Mouse (Mus musculus) CD4-positive, CD25-positive, alpha-beta regulatory T cell, adult 4 months (primary cell): ENCODE measurements around the gene Efr3b. TPM values are rescaled to one million over a fixed set of nuclear protein-coding genes. Genes with fewer than 3 reads are reported as not detected.
A peak's percentile ranks its signal among the peaks of the same experiment; 100 is the strongest.

Experiments
- ATAC-seq: one replicate; pipeline ENCODE4 v1.8.0; 2017
- polyA plus RNA-seq, 2 experiments: library from polyadenylated mRNA; unstranded; fragments of 100-300 nt; shearing (Covaris generic); gene quantifications; one replicate each; pipeline ENCODE4 v1.2.1; 2017

Efr3b gene
- polyA plus RNA-seq, 2 experiments from 2014 or later, result 0.11 to 0.61 TPM

GRCm38 (mm10) chr12:4036157-4036556 is 2.6 kb downstream of the Efr3b start:
- ATAC-seq, result no peak

DNA sequence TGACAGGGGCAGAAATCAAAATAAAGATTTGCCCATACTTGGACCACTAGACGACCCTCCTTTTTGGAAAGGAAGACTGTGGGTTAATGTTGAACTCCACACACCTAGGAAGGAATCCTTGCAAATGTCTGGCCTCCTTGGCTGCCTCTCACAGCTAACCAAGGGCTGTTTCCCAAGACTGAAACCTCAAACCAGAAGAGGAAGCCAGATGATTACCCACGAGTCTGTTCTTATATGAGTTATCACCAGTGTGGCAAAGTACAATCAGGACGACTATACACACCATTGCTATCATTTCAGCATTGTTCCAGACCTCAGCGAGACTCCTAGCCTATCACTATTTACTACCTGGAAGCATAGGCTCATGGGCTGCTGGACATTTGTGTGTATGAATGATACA is 9.7 kb downstream of the Efr3b start:
- no peak for ATAC-seq

GRCm38 (mm10) chr12:4028516-4028915 is 10.2 kb downstream of the Efr3b start:
- ATAC-seq, result no peak

DNA sequence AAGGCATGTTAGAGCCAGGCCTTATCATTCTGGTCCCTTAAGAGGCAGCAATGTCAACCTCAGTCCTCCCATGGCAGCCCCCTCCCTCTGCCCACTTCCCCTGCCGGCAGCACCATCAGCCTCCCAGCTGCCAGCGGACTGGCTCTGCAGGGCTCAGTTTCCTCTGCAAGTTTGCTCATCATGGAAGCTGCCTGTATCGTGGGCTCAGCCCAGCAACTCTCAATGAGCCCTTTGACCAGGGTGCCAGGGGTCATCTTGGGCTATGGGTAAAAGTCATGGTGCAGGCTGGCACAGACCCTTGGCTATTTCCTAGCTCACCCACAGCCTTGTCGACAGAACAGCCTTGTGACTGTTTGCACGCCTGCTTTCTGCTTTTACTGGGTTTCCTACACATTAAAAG is 14.4 kb downstream of the Efr3b start:
- no peak for ATAC-seq

- ATAC-seq, result no peak
Measured at GRCm38 (mm10) chr12:4023501-4023900, 15.2 kb downstream of the Efr3b start.

- no peak for ATAC-seq
Measured at GRCm38 (mm10) chr12:4022845-4023244, 15.9 kb downstream of the Efr3b start.

GRCm38 (mm10) chr12:4020505-4020904 is 18.2 kb downstream of the Efr3b start:
- no peak for ATAC-seq

- no peak for ATAC-seq
Measured at GRCm38 (mm10) chr12:4016321-4016720, 22.4 kb downstream of the Efr3b start.

- no peak for ATAC-seq
Measured at GRCm38 (mm10) chr12:4015741-4016140, 23.0 kb downstream of the Efr3b start.

GRCm38 (mm10) chr12:4015255-4015654 is 23.5 kb downstream of the Efr3b start:
- no peak for ATAC-seq

DNA sequence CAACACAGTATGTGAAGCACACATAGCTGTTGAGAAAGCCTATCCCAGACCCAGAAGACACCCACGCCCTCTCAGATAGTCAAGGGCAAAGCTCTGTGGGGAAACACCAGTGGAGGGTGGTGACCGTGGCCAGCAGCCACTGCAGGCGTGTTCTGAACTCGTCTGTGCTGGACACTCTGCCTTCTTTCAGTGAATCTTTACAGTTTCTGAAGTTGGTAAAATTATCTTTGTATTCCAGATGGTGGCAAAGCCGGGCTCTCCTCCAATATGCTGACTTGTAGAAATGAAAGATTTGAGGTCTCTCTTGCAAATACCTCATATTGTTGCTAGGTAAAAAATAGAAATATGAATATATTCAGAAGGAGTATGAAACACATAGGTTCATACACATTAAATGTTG is 27.0 kb downstream of the Efr3b start:
- no peak for ATAC-seq

- no peak for ATAC-seq
Measured at GRCm38 (mm10) chr12:4011301-4011700, 27.4 kb downstream of the Efr3b start.

- ATAC-seq, result no peak
Measured at GRCm38 (mm10) chr12:4008731-4009130, 30.0 kb downstream of the Efr3b start.

GRCm38 (mm10) chr12:4007766-4008165 is 30.9 kb downstream of the Efr3b start:
- no peak for ATAC-seq

- ATAC-seq, result no peak
Measured at GRCm38 (mm10) chr12:4007181-4007580, 31.5 kb downstream of the Efr3b start.

DNA sequence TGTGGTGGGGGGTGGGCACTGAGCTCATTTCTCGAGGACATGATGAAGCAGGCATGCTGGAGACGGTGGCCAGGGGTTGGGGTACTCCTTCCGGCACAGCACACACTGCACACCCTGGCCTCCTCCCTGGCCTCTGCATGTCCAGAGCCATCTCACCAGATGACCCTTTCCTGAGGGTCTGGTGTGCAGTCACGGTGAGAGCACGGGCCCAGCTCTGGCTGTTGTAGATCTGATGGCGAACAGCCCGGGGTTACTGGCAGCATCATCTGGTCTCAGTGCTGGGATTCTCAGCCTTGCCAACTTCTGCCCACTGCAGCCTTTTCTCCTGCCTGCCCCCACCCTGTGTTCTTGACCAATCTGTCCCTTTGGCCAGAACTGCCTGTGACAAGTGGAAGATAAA is 32.6 kb downstream of the Efr3b start:
- no peak for ATAC-seq

- ATAC-seq, result no peak
Measured at GRCm38 (mm10) chr12:4004648-4005047, 34.1 kb downstream of the Efr3b start.

DNA sequence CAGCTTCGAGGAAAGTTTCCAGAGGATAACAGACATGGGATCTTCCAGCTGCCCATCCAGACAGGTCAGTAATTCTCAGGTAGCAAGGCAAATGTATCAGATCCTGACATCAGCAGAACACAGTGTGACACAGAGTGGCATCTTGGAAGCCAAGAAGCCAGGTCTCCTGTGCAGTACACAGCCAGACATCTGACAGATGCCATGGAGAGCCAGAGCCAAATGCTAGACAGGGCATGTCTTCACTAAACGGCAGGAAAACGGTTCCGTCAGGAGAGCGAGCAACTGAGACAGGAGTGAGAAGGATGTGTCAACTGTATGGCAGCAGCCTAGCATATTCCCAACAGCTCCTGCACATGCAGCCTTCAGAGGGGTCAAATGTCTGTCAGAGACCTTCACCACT is 38.3 kb downstream of the Efr3b start:
- no peak for ATAC-seq

DNA sequence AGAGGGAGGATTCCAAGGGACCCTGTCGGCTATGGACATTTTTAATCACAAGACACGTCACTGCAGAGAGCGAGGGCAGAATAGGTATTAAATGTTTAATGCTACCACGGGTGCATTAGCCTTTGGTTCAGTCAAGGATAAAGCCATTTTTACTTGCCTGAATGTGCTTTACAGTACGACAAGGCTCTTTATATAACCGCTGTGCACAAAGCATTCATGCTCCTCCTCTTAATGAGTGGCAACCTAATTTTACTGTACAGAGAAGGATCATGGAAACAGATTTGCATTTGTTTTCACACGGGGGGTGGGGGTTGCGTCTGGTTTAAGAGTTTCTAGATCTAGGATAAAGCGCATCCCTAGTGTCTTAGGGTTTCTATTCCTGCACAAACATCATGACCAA is 42.0 kb downstream of the Efr3b start:
- ATAC-seq, result no peak

DNA sequence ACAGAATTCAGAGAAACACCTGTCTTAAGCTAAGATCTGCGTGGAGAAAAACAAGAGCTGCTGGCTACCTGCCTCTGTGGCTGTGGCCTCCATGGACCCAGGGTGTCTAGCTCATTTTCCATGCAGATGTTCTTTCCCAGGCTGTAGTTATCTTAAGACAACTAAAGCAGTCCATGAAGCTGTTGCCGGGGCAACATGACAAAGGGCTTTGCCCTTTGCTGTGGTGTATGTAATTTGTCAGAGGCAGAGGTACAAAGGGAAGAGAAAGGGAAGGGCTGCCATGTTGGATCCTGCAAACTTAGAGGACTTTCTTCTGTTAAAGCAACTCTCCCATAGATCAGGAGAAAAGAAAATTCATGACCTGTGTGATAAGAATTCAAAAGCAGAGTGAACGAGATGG is 47.7 kb downstream of the Efr3b start:
- ATAC-seq, result no peak

- no peak for ATAC-seq
Measured at GRCm38 (mm10) chr12:3989943-3990342, 48.8 kb downstream of the Efr3b start.

DNA sequence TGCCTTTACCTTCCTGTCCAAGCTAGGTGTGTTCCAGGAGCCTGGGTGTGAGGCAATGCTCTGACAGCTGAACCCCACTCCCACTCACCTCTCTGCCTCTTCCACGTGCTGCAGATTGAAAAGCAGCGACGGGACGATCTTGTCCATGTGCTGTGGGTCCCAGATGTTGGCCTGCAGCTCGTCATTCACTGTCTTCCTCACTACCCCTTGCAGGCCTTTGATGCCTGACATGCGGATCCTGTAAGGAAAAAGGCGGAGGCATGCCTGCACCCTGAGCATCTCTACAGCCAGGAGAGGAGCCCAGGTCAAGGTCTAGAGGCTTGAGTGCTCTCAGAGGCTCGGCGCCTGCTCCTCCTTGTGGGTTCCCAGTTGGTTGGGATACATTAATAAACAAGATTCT is 54.3 kb downstream of the Efr3b start:
- ATAC-seq, result no peak

DNA sequence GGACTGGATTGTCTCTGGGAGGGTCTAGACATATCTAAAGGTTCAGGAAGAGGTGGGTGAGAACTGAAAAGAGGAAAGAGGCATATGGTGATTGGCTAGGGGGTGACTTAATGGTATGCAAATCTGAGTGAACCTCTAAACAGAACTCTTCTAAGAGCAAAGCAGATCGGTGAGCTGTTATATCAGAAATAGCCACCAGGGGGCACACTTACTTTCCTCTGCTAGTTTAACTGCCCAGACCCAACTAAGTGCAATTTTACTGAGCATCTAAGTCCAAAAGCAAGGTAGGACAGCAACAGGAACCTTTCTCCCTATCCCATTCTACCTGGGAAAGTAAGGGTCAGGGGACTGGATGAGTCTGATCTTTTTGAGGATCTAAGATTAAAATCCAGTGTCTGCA is 55.0 kb downstream of the Efr3b start:
- peak; percentile 30 for ATAC-seq

GRCm38 (mm10) chr12:3982257-3982656 is 56.5 kb downstream of the Efr3b start:
- no peak for ATAC-seq

GRCm38 (mm10) chr12:3981350-3982131 is 57.2 kb downstream of the Efr3b start:
- peak; percentile 95 for ATAC-seq
